Mouse (Mus musculus) hindbrain, embryonic 13.5 days (tissue): ENCODE data around the gene Mrpl21. TPM values are rescaled to one million over a fixed set of nuclear protein-coding genes. Genes with fewer than 3 reads are reported as not detected.
A peak's percentile ranks its signal among the peaks of the same experiment; 100 is the strongest.

ENCODE experiments used
- ATAC-seq: fragments of 200-750 bp; cut with Nextera tagmentation; 2 replicates; pipeline ENCODE4 v1.8.0; 2017; ENCODE audit warnings: moderate TSS enrichment; ENCODE audit not compliant: low FRiP score
- H3K27ac ChIP-seq: fragments of 300-500 bp; sonication (generic); 2 replicates; pipeline ENCODE4 v1.5.1; 2015; ENCODE audit warnings: inconsistent platforms, mild to moderate bottlenecking, moderate library complexity
- H3K27me3 ChIP-seq: fragments of 300-500 bp; sonication (generic); 2 replicates; pipeline ENCODE4 v1.6.1; 2015; ENCODE audit warnings: mild to moderate bottlenecking, inconsistent platforms
- H3K36me3 ChIP-seq: fragments of 300-500 bp; sonication (generic); 2 replicates; pipeline ENCODE4 v1.6.1; 2015; ENCODE audit warnings: mild to moderate bottlenecking, inconsistent platforms
- H3K4me1 ChIP-seq: fragments of 300-500 bp; sonication (generic); replicated peaks from 2 replicates; pipeline ENCODE4 v1.6.1; 2015; ENCODE audit warnings: inconsistent platforms
- H3K4me2 ChIP-seq: fragments of 300-500 bp; sonication (generic); 2 replicates; pipeline ENCODE4 v1.6.1; 2015; ENCODE audit warnings: inconsistent platforms, mild to moderate bottlenecking, moderate library complexity
- H3K4me3 ChIP-seq: fragments of 300-500 bp; sonication (generic); 2 replicates; pipeline ENCODE4 v1.5.1; 2015; ENCODE audit warnings: mild to moderate bottlenecking, inconsistent platforms
- H3K9ac ChIP-seq: fragments of 300-500 bp; sonication (generic); 2 replicates; pipeline ENCODE4 v1.6.1; 2015; ENCODE audit warnings: mild to moderate bottlenecking, inconsistent platforms
- H3K9me3 ChIP-seq: fragments of 300-500 bp; sonication (generic); 2 replicates; pipeline ENCODE4 v1.6.1; 2016; ENCODE audit warnings: inconsistent platforms
- WGBS: fragments of 180-500 bp; shearing (Covaris S2); methylation state at CpG from one replicate; pipeline ENCODE4 v1.1.7; 2015; 5-methylcytosine and 5-hydroxymethylcytosine counted together
- microRNA-seq: library from miRNA; unstranded; fragments of <30 nt; microRNA quantifications from one replicate; pipeline ENCODE4, GENCODE M21; 2016
- polyA plus RNA-seq: library from polyadenylated mRNA; unstranded; fragments of >200 nt; fragmentation: Nextera tagmentation; extraction: Ambion mirVana; gene quantifications from 2 replicates; pipeline ENCODE4 v1.2.1, GENCODE M21; 2015

Gene Mrpl21
- polyA plus RNA-seq, 1 experiment from 2014 or later: 104 TPM

GRCm38 (mm10) chr19:3326479-3327047, 43.9 kb downstream of the Mrpl21 start:
- Histone ChIP-seq H3K9me3 (no peaks in the 10 kb centered on the region), H3K27me3 (peaks cover 50% of the 10 kb centered on the region), H3K36me3 (no peaks in the 10 kb centered on the region), H3K4me3 (no peak overlapping the region), H3K9ac (no peak overlapping the region), H3K27ac (peak overlapping the region; percentile 86), H3K4me2 (0 out of 2 replicates have a peak overlapping the region, but pooled peaks have one; percentile 77), H3K4me1 (peaks cover 28% of the 10 kb centered on the region)
- WGBS: 86% methylated on average over 12 of the region's 12 CpGs
- ATAC-seq: no peak

GRCm38 (mm10) chr19:3333247-3333646, 50.5 kb downstream of the Mrpl21 start:
- peaks cover 34% of the 10 kb centered on the region for H3K4me1 ChIP-seq
- no peaks in the 10 kb centered on the region for H3K36me3 ChIP-seq
- 52% methylated on average over 6 of the region's 6 CpGs for WGBS
- H3K4me3 ChIP-seq: no peak overlapping the region
- H3K4me2 ChIP-seq: no peak overlapping the region
- no peak overlapping the region for H3K27ac ChIP-seq
- H3K9ac ChIP-seq: no peak overlapping the region
- 0 out of 2 replicates have a peak, but pooled peaks cover 7% of the 10 kb centered on the region for H3K27me3 ChIP-seq
- ATAC-seq: no peak
- H3K9me3 ChIP-seq: no peaks in the 10 kb centered on the region

GRCm38 (mm10) chr19:3333694-3334515, 51.2 kb downstream of the Mrpl21 start:
- Histone ChIP-seq H3K27ac (peak overlapping the region; percentile 50), H3K36me3 (no peaks in the 10 kb centered on the region), H3K27me3 (0 out of 2 replicates have a peak, but pooled peaks cover 6% of the 10 kb centered on the region), H3K9ac (no peak overlapping the region), H3K4me2 (no peak overlapping the region), H3K4me3 (no peak overlapping the region), H3K4me1 (peaks cover 34% of the 10 kb centered on the region), H3K9me3 (no peaks in the 10 kb centered on the region)
- peak; percentile 38; the same call in 1 of the 2 replicates for ATAC-seq
- WGBS: 40% methylated on average over 17 of the region's 17 CpGs

GRCm38 (mm10) chr19:3334550-3334949, 51.8 kb downstream of the Mrpl21 start:
- 0 out of 2 replicates have a peak, but pooled peaks cover 1% of the 10 kb centered on the region for H3K27me3 ChIP-seq
- ATAC-seq: no peak
- H3K36me3 ChIP-seq: no peaks in the 10 kb centered on the region
- H3K9ac ChIP-seq: no peak overlapping the region
- peaks cover 34% of the 10 kb centered on the region for H3K4me1 ChIP-seq
- H3K9me3 ChIP-seq: no peaks in the 10 kb centered on the region
- no peak overlapping the region for H3K4me3 ChIP-seq
- H3K27ac ChIP-seq: peak overlapping the region; percentile 50
- H3K4me2 ChIP-seq: no peak overlapping the region
- WGBS: 69% methylated on average over 4 of the region's 4 CpGs

GRCm38 (mm10) chr19:3335917-3336316, 53.2 kb downstream of the Mrpl21 start:
- ATAC-seq: no peak
- no peak overlapping the region for H3K4me3 ChIP-seq

GRCm38 (mm10) chr19:3336485-3337255, 54.0 kb downstream of the Mrpl21 start:
- ATAC-seq: no peak
- 68% methylated on average over 8 of the region's 8 CpGs for WGBS
- no peak overlapping the region for H3K9ac ChIP-seq

More at GRCm38 (mm10) chr19:3335917-3336316, 53.2 kb downstream of the Mrpl21 start:
- H3K4me1 ChIP-seq: peaks cover 34% of the 10 kb centered on the region
- H3K27ac ChIP-seq: no peak overlapping the region
- no peak overlapping the region for H3K9ac ChIP-seq
- H3K27me3 ChIP-seq: no peaks in the 10 kb centered on the region
- H3K4me2 ChIP-seq: no peak overlapping the region
- WGBS: 71% methylated on average over 1 of the region's 1 CpGs
- H3K9me3 ChIP-seq: no peaks in the 10 kb centered on the region
- H3K36me3 ChIP-seq: no peaks in the 10 kb centered on the region

GRCm38 (mm10) chr19:3339187-3339586, 56.5 kb downstream of the Mrpl21 start:
- H3K9ac ChIP-seq: no peak overlapping the region
- H3K4me2 ChIP-seq: no peak overlapping the region
- no peak overlapping the region for H3K27ac ChIP-seq
- H3K27me3 ChIP-seq: no peaks in the 10 kb centered on the region
- peaks cover 21% of the 10 kb centered on the region for H3K4me1 ChIP-seq
- no peaks in the 10 kb centered on the region for H3K9me3 ChIP-seq
- no peaks in the 10 kb centered on the region for H3K36me3 ChIP-seq
- H3K4me3 ChIP-seq: no peak overlapping the region
- ATAC-seq: no peak
- 86% methylated on average over 8 of the region's 8 CpGs for WGBS

More at GRCm38 (mm10) chr19:3336485-3337255, 54.0 kb downstream of the Mrpl21 start:
- Histone ChIP-seq H3K4me1 (peaks cover 34% of the 10 kb centered on the region), H3K27me3 (no peaks in the 10 kb centered on the region), H3K9me3 (no peaks in the 10 kb centered on the region), H3K4me3 (no peak overlapping the region), H3K4me2 (no peak overlapping the region), H3K27ac (no peak overlapping the region), H3K36me3 (no peaks in the 10 kb centered on the region)

- Histone ChIP-seq H3K9ac (no peak overlapping the region), H3K27me3 (no peaks in the 10 kb centered on the region), H3K4me1 (peaks cover 14% of the 10 kb centered on the region), H3K9me3 (no peaks in the 10 kb centered on the region), H3K4me3 (no peak overlapping the region), H3K4me2 (no peak overlapping the region), H3K36me3 (no peaks in the 10 kb centered on the region), H3K27ac (no peak overlapping the region)
- ATAC-seq: no peak
- WGBS: 98% methylated on average over 3 of the region's 3 CpGs
These were observed 58.3 kb downstream of the Mrpl21 start for GRCm38 (mm10) chr19:3341021-3341420.

Small RNA genes lying within 50 kb of the gene (microRNA-seq; reads per million reads assigned to microRNA genes)
- gene Mir6984: not detected

Other genes starting within 250 kb of the Mrpl21 start
- gene Ighmbp2, start 116 bp downstream of the Mrpl21 start, polyA plus RNA-seq: 10.5 and 12.1 TPM in 2 replicates
- 16.1 and 17.2 TPM in 2 replicates for gene Cpt1a, start 39.4 kb downstream of the Mrpl21 start, polyA plus RNA-seq
- 0.28 and 0.42 TPM in 2 replicates for gene Tesmin, start 106.0 kb downstream of the Mrpl21 start, polyA plus RNA-seq
- gene Gal, start 131.6 kb downstream of the Mrpl21 start, polyA plus RNA-seq: 23.3 and 33.2 TPM in 2 replicates